Mouse (Mus musculus): ENCODE measurements around the gene Lcp2. TPM values are rescaled to one million over a fixed set of nuclear protein-coding genes. Genes with fewer than 3 reads are reported as not detected.
"Not testable (repeated sequence)": the region's sequence is repeated elsewhere in the genome, so short reads cannot be mapped to it uniquely, and the experiment has no call there.

Gene Lcp2
- total RNA-seq, 2 experiments from 2014 or later = 94.8 to 205 TPM

GRCm38 (mm10) chr11:34083795-34084194 lies 37.1 kb downstream of the Lcp2 start:
- no peak for ATAC-seq (ENCODE audit: poor library complexity, severe bottlenecking)

- ATAC-seq (ENCODE audit: poor library complexity, severe bottlenecking) = no peak
Measured at GRCm38 (mm10) chr11:34084639-34085038, 37.9 kb downstream of the Lcp2 start.

GRCm38 (mm10) chr11:34086164-34086751 lies 39.5 kb downstream of the Lcp2 start:
- ATAC-seq (ENCODE audit: poor library complexity, severe bottlenecking) = no peak

- ATAC-seq (ENCODE audit: poor library complexity, severe bottlenecking) = no peak
Measured at GRCm38 (mm10) chr11:34087064-34087463, 40.3 kb downstream of the Lcp2 start.

- peak; percentile 60 for ATAC-seq (ENCODE audit: poor library complexity, severe bottlenecking)
Measured at GRCm38 (mm10) chr11:34098422-34098821, 51.7 kb downstream of the Lcp2 start, which contains the start of gene 4930469K13Rik. 4930469K13Rik (minus strand) TSS chr11:34098554.

- no peak for ATAC-seq (ENCODE audit: poor library complexity, severe bottlenecking)
Measured at GRCm38 (mm10) chr11:34101827-34102226, 55.1 kb downstream of the Lcp2 start.

- ATAC-seq (ENCODE audit: poor library complexity, severe bottlenecking) = no peak
Measured at GRCm38 (mm10) chr11:34104919-34105318, 58.2 kb downstream of the Lcp2 start.

GRCm38 (mm10) chr11:34109260-34109659 lies 62.5 kb downstream of the Lcp2 start:
- no peak for ATAC-seq (ENCODE audit: poor library complexity, severe bottlenecking)

- ATAC-seq (ENCODE audit: poor library complexity, severe bottlenecking) = no peak
Measured at GRCm38 (mm10) chr11:34111940-34112339, 65.2 kb downstream of the Lcp2 start.

- ATAC-seq (ENCODE audit: poor library complexity, severe bottlenecking) = no peak
Measured at GRCm38 (mm10) chr11:34112781-34113380, 66.2 kb downstream of the Lcp2 start.

GRCm38 (mm10) chr11:34113760-34114159 lies 67.0 kb downstream of the Lcp2 start:
- ATAC-seq (ENCODE audit: poor library complexity, severe bottlenecking) = no peak

GRCm38 (mm10) chr11:34116572-34117135 lies 69.9 kb downstream of the Lcp2 start:
- peak; percentile 49; the same call in 1 of the 2 replicates for ATAC-seq (ENCODE audit: poor library complexity, severe bottlenecking)

- ATAC-seq (ENCODE audit: poor library complexity, severe bottlenecking) = no peak
Measured at GRCm38 (mm10) chr11:34117581-34117980, 70.9 kb downstream of the Lcp2 start.

- ATAC-seq (ENCODE audit: poor library complexity, severe bottlenecking) = no peak
Measured at GRCm38 (mm10) chr11:34118319-34118718, 71.6 kb downstream of the Lcp2 start.

- ATAC-seq (ENCODE audit: poor library complexity, severe bottlenecking) = no peak
Measured at GRCm38 (mm10) chr11:34123147-34123546, 76.4 kb downstream of the Lcp2 start.

GRCm38 (mm10) chr11:34124852-34125251 lies 78.1 kb downstream of the Lcp2 start:
- no peak for ATAC-seq (ENCODE audit: poor library complexity, severe bottlenecking)

- ATAC-seq (ENCODE audit: poor library complexity, severe bottlenecking) = not testable (repeated sequence)
Measured at GRCm38 (mm10) chr11:34125727-34126126, 79.0 kb downstream of the Lcp2 start.

- no peak for ATAC-seq (ENCODE audit: poor library complexity, severe bottlenecking)
Measured at GRCm38 (mm10) chr11:34128412-34128811, 81.7 kb downstream of the Lcp2 start.

GRCm38 (mm10) chr11:34139296-34139695 lies 92.6 kb downstream of the Lcp2 start:
- ATAC-seq (ENCODE audit: poor library complexity, severe bottlenecking) = no peak
